Mouse (Mus musculus) Patski (cell line): ENCODE measurements around the gene Chat. TPM values are rescaled to one million over a fixed set of nuclear protein-coding genes. Genes with fewer than 3 reads are reported as not detected.

ENCODE experiments used
- ATAC-seq: fragments of 100-300 bp; one replicate; pipeline ENCODE4 v1.8.0; 2021
- CTCF ChIA-PET: fragments of 350-600 bp; sonication (Branson Sonifier 250); formaldehyde crosslinking; loops from one replicate; lab custom pipeline; 2022; ENCODE audit warnings: inconsistent platforms; lab: Charles Lee
- POLR2A ChIA-PET: fragments of 350-600 bp; sonication (Branson Sonifier 250); formaldehyde crosslinking; loops from one replicate; lab custom pipeline; 2022; ENCODE audit warnings: antibody characterized with exemption, inconsistent platforms; lab: Charles Lee
- DNase-seq: peaks from one replicate; pipeline ENCODE4 v3.0.0-alpha.2; 2011; ENCODE audit warnings: low read depth, low spot score
- H3K27me3 ChIP-seq: fragments of 371-371 bp; one replicate; pipeline ENCODE4 v1.5.1; 2021
- CTCF ChIP-seq: fragments of 100-300 bp; IDR thresholded peaks from one replicate; pipeline ENCODE4 v1.5.1; 2021
- in situ Hi-C: fragments of 300-500 bp; cut with MboI; formaldehyde crosslinking; loops from 3 replicates; pipeline ENCODE4 v1.11.1; 2018; ENCODE audit warnings: low pct_unique_long_range_greater_than_20kb, mixed read lengths
- polyA plus RNA-seq: library from polyadenylated mRNA; unstranded; gene quantifications from one replicate; pipeline ENCODE4 v1.2.3, GENCODE M21; 2021

Chat gene
- not detected for polyA plus RNA-seq

GRCm38 (mm10) chr14:32465889-32466288 is at the start of gene Chat:
TSS of gene Chat (minus strand) at chr14:32465989.
- in situ Hi-C loops = no loop called here
- POLR2A ChIA-PET = no interaction called here
- CTCF ChIA-PET = no interaction called here
- DNase-seq = no peak
- ATAC-seq = no peak
- H3K27me3 ChIP-seq = peaks cover 48% of the 10 kb centered on the region
- TF ChIP-seq CTCF = no peak

- DNase-seq (peak; percentile 56), ATAC-seq (peak; percentile 78)
- ChIA-PET POLR2A (interaction anchor here (1.2 kb wide), 1 partner anchor 13 kb away, joined by 3 read pairs; no protein-coding TSS in a partner anchor), CTCF (interaction anchor here (1.4 kb wide), 1 partner anchor 18 kb away, joined by 3 read pairs; no protein-coding TSS in a partner anchor)
- H3K27me3 ChIP-seq = no peaks in the 10 kb centered on the region
- no peak for TF ChIP-seq CTCF
- in situ Hi-C loops = no loop called here
These were observed 47.7 kb upstream of the Chat start, which contains the start of gene Ercc6 for GRCm38 (mm10) chr14:32513336-32514032. TSS of gene Ercc6 (plus strand) at chr14:32513521.

- in situ Hi-C loops = no loop called here
- TF ChIP-seq CTCF = no peak
- ChIA-PET POLR2A (no interaction called here), CTCF (no interaction called here)
- ATAC-seq (no peak), DNase-seq (no peak)
- no peaks in the 10 kb centered on the region for H3K27me3 ChIP-seq
These were observed 47.1 kb upstream of the Chat start for GRCm38 (mm10) chr14:32512912-32513311.

- ATAC-seq (no peak), DNase-seq (no peak)
- ChIA-PET POLR2A (no interaction called here), CTCF (no interaction called here)
- no peaks in the 10 kb centered on the region for H3K27me3 ChIP-seq
- in situ Hi-C loops = no loop called here
- TF ChIP-seq CTCF = no peak
These were observed 43.7 kb upstream of the Chat start for GRCm38 (mm10) chr14:32509443-32509961.

- DNase-seq (no peak), ATAC-seq (no peak)
- no peak for TF ChIP-seq CTCF
- H3K27me3 ChIP-seq = no peaks in the 10 kb centered on the region
- CTCF ChIA-PET = no interaction called here
- POLR2A ChIA-PET = no interaction called here
- in situ Hi-C loops = no loop called here
These were observed 42.5 kb upstream of the Chat start for GRCm38 (mm10) chr14:32508105-32508835.

GRCm38 (mm10) chr14:32507216-32507615 is 41.4 kb upstream of the Chat start:
- DNase-seq (no peak), ATAC-seq (no peak)
- H3K27me3 ChIP-seq = no peaks in the 10 kb centered on the region
- in situ Hi-C loops = no loop called here
- ChIA-PET CTCF (no interaction called here), POLR2A (no interaction called here)
- TF ChIP-seq CTCF = no peak

DNA sequence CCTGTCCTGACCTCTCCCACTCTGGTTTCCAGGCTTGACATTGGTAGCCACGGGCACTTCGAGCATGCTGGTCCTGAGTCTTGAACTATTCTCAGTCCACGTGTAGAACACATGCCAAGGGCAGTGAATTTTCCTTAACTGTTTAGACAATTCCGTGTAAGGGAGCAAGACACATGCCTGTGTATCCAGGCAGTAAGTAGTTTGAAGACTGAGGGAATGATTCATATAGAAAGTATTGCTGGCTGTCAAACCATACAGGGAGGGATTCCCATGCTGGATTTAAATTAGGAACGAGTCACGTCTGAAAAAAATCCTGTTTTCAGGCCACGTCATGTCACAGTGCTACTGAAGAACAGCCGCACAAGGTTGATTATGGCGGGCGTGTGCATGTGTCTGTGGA is 40.5 kb upstream of the Chat start:
- TF ChIP-seq CTCF = no peak

DNA sequence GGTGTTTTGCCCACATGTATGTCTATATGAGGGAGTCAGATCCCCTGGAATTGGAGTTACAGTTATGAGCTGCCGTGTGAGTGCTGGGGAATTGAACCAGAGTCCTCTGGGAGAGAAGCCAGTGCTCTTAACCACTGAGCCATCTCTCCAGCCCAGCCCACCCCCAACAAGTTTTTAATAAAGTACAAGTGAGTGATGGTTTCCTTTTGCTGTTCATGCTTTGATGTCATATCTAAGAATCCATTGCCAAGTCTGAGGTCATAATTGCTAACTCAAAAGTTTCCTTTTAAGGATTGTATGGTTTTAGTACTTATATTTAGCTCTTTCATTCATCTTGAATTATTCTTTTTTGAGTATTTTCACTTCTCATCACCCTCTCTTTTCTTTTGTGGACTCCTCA is 38.1 kb upstream of the Chat start:
- in situ Hi-C loops = no loop called here
- TF ChIP-seq CTCF = no peak
- ATAC-seq = no peak

More for the DNA sequence above, 40.5 kb upstream of the Chat start:
- no peaks in the 10 kb centered on the region for H3K27me3 ChIP-seq
- in situ Hi-C loops = no loop called here
- CTCF ChIA-PET = interaction anchor here (1.5 kb wide), 1 partner anchor 10 kb away, joined by 3 read pairs; no protein-coding TSS in a partner anchor
- POLR2A ChIA-PET = no interaction called here
- ATAC-seq = peak; percentile 92
- peak; percentile 61 for DNase-seq

DNA sequence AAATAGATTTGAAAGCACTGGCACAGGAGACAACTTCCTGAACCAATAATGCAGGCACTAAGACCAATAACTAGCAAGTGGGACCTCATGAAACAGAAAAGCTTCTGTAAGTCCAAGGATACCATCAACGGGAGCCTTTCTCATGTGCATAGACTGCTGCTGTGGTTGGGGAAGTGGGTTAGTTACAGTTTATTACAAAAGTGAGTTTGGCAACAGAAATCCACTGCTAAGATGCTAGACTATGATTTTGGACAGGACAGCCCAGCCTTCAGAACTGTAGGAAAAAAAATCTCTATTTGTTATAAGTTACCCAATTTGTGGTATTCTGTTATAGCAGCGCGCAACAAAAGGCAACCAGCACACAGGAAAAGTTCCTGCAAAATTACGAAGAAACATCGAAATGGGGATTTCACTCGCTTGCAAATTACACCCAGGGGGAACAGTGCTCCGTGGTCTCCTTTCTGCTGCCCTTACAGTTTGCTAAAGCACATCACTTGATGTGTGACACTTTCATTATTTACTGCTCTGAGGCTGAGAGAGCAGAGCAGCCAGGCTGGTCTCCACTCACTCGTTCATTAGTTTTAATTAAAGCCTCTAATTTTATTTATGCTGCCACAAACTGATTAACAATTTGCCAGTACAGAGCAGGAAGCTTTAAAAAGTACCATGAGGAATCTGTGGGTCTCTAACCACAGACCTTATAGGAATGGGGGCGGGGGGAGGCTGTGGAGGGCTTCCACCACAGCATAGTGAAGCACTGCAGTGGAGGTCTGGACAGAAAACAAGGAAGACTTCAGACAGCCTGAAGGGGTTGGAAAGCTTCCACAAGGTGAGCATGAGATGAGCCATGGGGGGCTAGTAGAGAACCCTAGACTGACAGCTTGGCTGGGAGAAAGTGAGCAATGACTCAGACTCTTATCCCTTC is 37.2 kb upstream of the Chat start:
- DNase-seq = no peak
- no peak for TF ChIP-seq CTCF
- in situ Hi-C loops = no loop called here
- no peak for ATAC-seq
- no peaks in the 10 kb centered on the region for H3K27me3 ChIP-seq
- ChIA-PET CTCF (interaction anchor here (1.6 kb wide), 1 partner anchor 31 kb away, joined by 3 read pairs; no protein-coding TSS in a partner anchor), POLR2A (no interaction called here)

More for the DNA sequence above, 38.1 kb upstream of the Chat start:
- ChIA-PET POLR2A (no interaction called here), CTCF (no interaction called here)
- no peaks in the 10 kb centered on the region for H3K27me3 ChIP-seq
- no peak for DNase-seq

DNA sequence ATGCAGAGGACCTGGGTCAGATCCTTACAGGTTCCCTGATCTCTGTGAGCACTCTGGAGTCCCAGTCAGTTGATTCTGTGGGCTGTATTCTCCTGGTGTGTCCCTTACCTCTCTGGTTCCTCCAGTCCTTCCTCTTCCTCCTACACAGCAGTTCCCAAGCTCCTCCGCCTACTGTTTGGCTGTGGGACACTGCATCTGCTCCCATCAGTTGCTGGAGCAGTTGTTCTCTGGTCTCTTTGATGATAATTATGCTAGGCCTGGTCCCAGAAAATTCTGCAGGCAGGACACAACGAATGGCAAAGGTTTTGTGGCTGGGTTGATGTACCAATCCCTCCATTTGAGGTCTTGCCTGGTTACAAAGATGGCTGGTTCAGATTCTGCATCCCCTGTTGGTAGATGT is 35.5 kb upstream of the Chat start:
- in situ Hi-C loops = no loop called here
- no peak for DNase-seq
- POLR2A ChIA-PET = interaction anchor here (0.6 kb wide), 1 partner anchor 51 kb away, joined by 3 read pairs; no protein-coding TSS in a partner anchor

More for the DNA sequence above, 35.5 kb upstream of the Chat start:
- H3K27me3 ChIP-seq = no peaks in the 10 kb centered on the region
- TF ChIP-seq CTCF = no peak
- no peak for ATAC-seq
- CTCF ChIA-PET = no interaction called here
